25 mouse cellular contexts compared by ENCODE assay signal in the genomic region with DNA sequence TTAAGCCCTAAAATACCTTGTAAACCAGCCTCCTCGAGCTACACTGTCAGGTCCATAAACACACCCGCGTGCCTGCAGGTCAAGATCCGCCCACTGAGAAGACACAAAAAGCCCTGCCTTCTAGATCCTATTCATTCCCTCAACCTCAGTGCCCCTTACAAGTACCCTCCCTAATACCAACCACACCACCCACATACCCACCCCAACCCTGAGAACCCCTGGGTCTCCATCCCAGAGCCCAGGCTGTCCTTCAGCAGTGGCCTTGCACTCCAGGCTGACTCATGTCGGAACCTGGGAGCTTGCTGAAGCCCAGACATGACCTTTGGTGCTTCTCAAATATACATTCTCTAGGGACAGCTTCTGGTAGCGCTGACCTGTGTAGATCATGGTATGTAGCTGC. TPM values are rescaled to one million over a fixed set of nuclear protein-coding genes. Genes with fewer than 3 reads are reported as not detected.
DNase-seq lines count a peak whose midpoint lies in the region; ATAC-seq and TF ChIP-seq lines count a peak whose summit lies in the region.
"Had no signal": no experiment of that assay in that cellular context is flagged by ENCODE, and none has a peak within 500 bp of the region (broad histone marks: within the 10 kb centered on the region; RNA-seq: fewer than 3 reads in every experiment).

No protein-coding gene starts in this region.

- H3K27me3 ChIP-seq in liver, embryonic 12.5 days (replicated peaks) = no peaks in the 10 kb centered on the region
- H3K27me3 ChIP-seq in liver, postnatal 0 days (ENCODE audit: insufficient read depth, low read length) = no peaks in the 10 kb centered on the region
- H3K27me3 ChIP-seq in liver, embryonic 15.5 days = no peaks in the 10 kb centered on the region
- H3K27me3 ChIP-seq: intestine, embryonic 15.5 days; Patski had no signal

- no peak overlapping the region for H3K27ac ChIP-seq in liver, embryonic 12.5 days
- no peak overlapping the region for H3K27ac ChIP-seq in liver, postnatal 0 days (ENCODE audit: low read depth)
- no peak overlapping the region for H3K27ac ChIP-seq in liver, embryonic 15.5 days (replicated peaks)
- H3K27ac ChIP-seq: embryonic facial prominence, embryonic 10.5 days; gastrocnemius, adult 2 months; heart, embryonic 13.5 days; hindbrain, embryonic 12.5 days; intestine, embryonic 15.5 days had no signal

- peak; percentile 79 to 87 for DNase-seq in adrenal gland, adult (ENCODE audit: inconsistent age in 2 of 2, low spot score in 1 of 2)
- no peak for DNase-seq in adrenal gland, postnatal 4 days (ENCODE audit: low spot score in 2 of 2)
- DNase-seq in cerebellum, adult 9-11 months = peak; percentile 53
- no peak for DNase-seq in cerebellum, adult 18-20 months
- DNase-seq in liver, postnatal 0 days = no peak
- DNase-seq: B cell, adult 2 months; cerebellum, adult 11-12 months; cerebellum, postnatal 10 days; gastrocnemius, adult 2 months; gastrocnemius, postnatal 25 days; heart, postnatal 4 days had no signal

- no peak overlapping the region for H3K4me3 ChIP-seq in liver, embryonic 12.5 days
- H3K4me3 ChIP-seq in liver, postnatal 0 days (ENCODE audit: low read depth, low read length) = no peak overlapping the region
- no peak overlapping the region for H3K4me3 ChIP-seq in liver, embryonic 15.5 days (replicated peaks)
- H3K4me3 ChIP-seq: gastrocnemius, adult 2 months; heart, embryonic 13.5 days; hindbrain, embryonic 12.5 days had no signal

- 0 out of 2 replicates have a peak, but pooled peaks cover 9% of the 10 kb centered on the region for H3K36me3 ChIP-seq in liver, embryonic 12.5 days
- H3K36me3 ChIP-seq in liver, postnatal 0 days (replicated peaks; ENCODE audit: insufficient read depth, low read length) = 0 out of 2 replicates have a peak, but pooled peaks cover 3% of the 10 kb centered on the region
- no peaks in the 10 kb centered on the region for H3K36me3 ChIP-seq in liver, embryonic 15.5 days (replicated peaks)
- H3K36me3 ChIP-seq: hindbrain, embryonic 12.5 days; intestine, embryonic 15.5 days had no signal

- 0 out of 2 replicates have a peak overlapping the region, but pooled peaks have one; percentile 90 for H3K4me2 ChIP-seq in liver, embryonic 12.5 days
- no peak overlapping the region for H3K4me2 ChIP-seq in liver, postnatal 0 days (ENCODE audit: low read depth, low read length)
- peak overlapping the region; percentile 97; the same call in 1 of the 2 replicates for H3K4me2 ChIP-seq in liver, embryonic 15.5 days

- TF ChIP-seq CTCF in liver, postnatal 0 days (IDR thresholded peaks at IDR 0.05; ENCODE audit: low read depth) = no peak

- TF ChIP-seq EP300 in liver, postnatal 0 days (IDR thresholded peaks at IDR 0.05; ENCODE audit: low read depth) = no peak

- no peaks in the 10 kb centered on the region for H3K9me3 ChIP-seq in liver, embryonic 12.5 days (replicated peaks)
- no peaks in the 10 kb centered on the region for H3K9me3 ChIP-seq in liver, postnatal 0 days (ENCODE audit: low read length)
- H3K9me3 ChIP-seq in liver, embryonic 15.5 days (replicated peaks) = no peaks in the 10 kb centered on the region
- H3K9me3 ChIP-seq: embryonic facial prominence, embryonic 10.5 days; heart, embryonic 13.5 days; hindbrain, embryonic 12.5 days; intestine, embryonic 15.5 days had no signal

- 75% methylated on average over 6 of the region's 6 CpGs for WGBS in liver, embryonic 12.5 days (ENCODE audit: insufficient replicate concordance)
- WGBS in liver, postnatal 0 days (ENCODE audit: insufficient replicate concordance) = 70% methylated on average over 6 of the region's 6 CpGs
- WGBS in liver, embryonic 15.5 days (ENCODE audit: insufficient replicate concordance) = 71% methylated on average over 6 of the region's 6 CpGs

- peaks cover 64% of the 10 kb centered on the region for H3K4me1 ChIP-seq in liver, embryonic 12.5 days
- peaks cover 33% of the 10 kb centered on the region for H3K4me1 ChIP-seq in liver, postnatal 0 days (ENCODE audit: insufficient read depth)
- peaks cover 61% of the 10 kb centered on the region for H3K4me1 ChIP-seq in liver, embryonic 15.5 days (replicated peaks)

- no peak overlapping the region for H3K9ac ChIP-seq in liver, embryonic 12.5 days
- no peak overlapping the region for H3K9ac ChIP-seq in liver, postnatal 0 days (replicated peaks)
- H3K9ac ChIP-seq in liver, embryonic 15.5 days = no peak overlapping the region
- H3K9ac ChIP-seq: heart, embryonic 13.5 days; hindbrain, embryonic 12.5 days; intestine, embryonic 15.5 days had no signal

- ATAC-seq in liver, embryonic 12.5 days = no peak
- no peak for ATAC-seq in liver, postnatal 0 days
- ATAC-seq in liver, embryonic 15.5 days (ENCODE audit: insufficient read depth) = no peak
- ATAC-seq: activated CD4-positive, CD25-positive, alpha-beta regulatory T cell, adult 4 months; CD4-positive, CD25-positive, alpha-beta regulatory T cell, adult 4 months; forebrain, embryonic 14.5 days; intestine, embryonic 15.5 days; Patski had no signal

RNA-seq across cellular contexts. Expression of a gene that starts 2.1 kb away (rescaled TPM):
- total RNA-seq in adrenal gland, postnatal 4 days (2021) = 100 to 1,000 TPM; 608 to 629 TPM
- polyA plus RNA-seq in liver, embryonic 12.5 days (2016; fragmentation: Nextera tagmentation; extraction: Ambion mirVana) = 17.1 and 17.8 TPM in 2 replicates
- polyA plus RNA-seq in liver, postnatal 0 days (2015; fragmentation: Nextera tagmentation; extraction: Ambion mirVana) = 7.0 and 7.3 TPM in 2 replicates
- polyA plus RNA-seq in liver, embryonic 15.5 days (2015; fragmentation: Nextera tagmentation; extraction: Ambion mirVana) = 19.5 and 21.1 TPM in 2 replicates

RNA-seq across cellular contexts. Expression of a gene that starts 7.7 kb away (rescaled TPM):
- 1 to 10 TPM; 1.8 to 2.0 TPM for total RNA-seq in adrenal gland, postnatal 4 days (2021)
- polyA plus RNA-seq in liver, embryonic 12.5 days (2016; fragmentation: Nextera tagmentation; extraction: Ambion mirVana) = 0.51 and 0.62 TPM in 2 replicates
- 0.04 and 0.09 TPM in 2 replicates for polyA plus RNA-seq in liver, postnatal 0 days (2015; fragmentation: Nextera tagmentation; extraction: Ambion mirVana)
- 0.05 TPM in 2 replicates for polyA plus RNA-seq in liver, embryonic 15.5 days (2015; fragmentation: Nextera tagmentation; extraction: Ambion mirVana)
- total RNA-seq: granulocyte monocyte progenitor cell, adult 5-6 weeks; MEL had no signal
- polyA plus RNA-seq: activated CD4-positive, CD25-positive, alpha-beta regulatory T cell, adult 4 months; CD4-positive, CD25-positive, alpha-beta regulatory T cell, adult 4 months; embryonic facial prominence, embryonic 14.5 days; heart, embryonic 13.5 days; heart, postnatal 0 days; Patski had no signal

RNA-seq across cellular contexts. Expression of a gene that starts 22.7 kb away (rescaled TPM):
- 10 to 100 TPM; 26.0 to 31.3 TPM for total RNA-seq in adrenal gland, postnatal 4 days (2021)
- polyA plus RNA-seq in liver, embryonic 12.5 days (2016; fragmentation: Nextera tagmentation; extraction: Ambion mirVana) = 2.2 and 2.4 TPM in 2 replicates
- 4.6 and 4.9 TPM in 2 replicates for polyA plus RNA-seq in liver, postnatal 0 days (2015; fragmentation: Nextera tagmentation; extraction: Ambion mirVana)
- 3.4 and 4.1 TPM in 2 replicates for polyA plus RNA-seq in liver, embryonic 15.5 days (2015; fragmentation: Nextera tagmentation; extraction: Ambion mirVana)

RNA-seq across cellular contexts. Expression of a gene that starts 32.2 kb away (rescaled TPM):
- not detected for total RNA-seq in adrenal gland, postnatal 4 days (2021)
- not detected in 2 replicates for polyA plus RNA-seq in liver, embryonic 12.5 days (2016; fragmentation: Nextera tagmentation; extraction: Ambion mirVana)
- polyA plus RNA-seq in liver, postnatal 0 days (2015; fragmentation: Nextera tagmentation; extraction: Ambion mirVana) = not detected in 2 replicates
- polyA plus RNA-seq in liver, embryonic 15.5 days (2015; fragmentation: Nextera tagmentation; extraction: Ambion mirVana) = not detected in 2 replicates
- total RNA-seq: gastrocnemius, adult 2 months; gastrocnemius, postnatal 25 days; granulocyte monocyte progenitor cell, adult 5-6 weeks; heart, postnatal 4 days; MEL had no signal
- polyA plus RNA-seq: activated CD4-positive, CD25-positive, alpha-beta regulatory T cell, adult 4 months; CD4-positive, CD25-positive, alpha-beta regulatory T cell, adult 4 months; embryonic facial prominence, embryonic 10.5 days; embryonic facial prominence, embryonic 14.5 days; forebrain, embryonic 14.5 days; heart, embryonic 13.5 days; heart, postnatal 0 days; hindbrain, embryonic 12.5 days; intestine, embryonic 15.5 days; Patski had no signal

RNA-seq across cellular contexts. Expression of a gene that starts 47.1 kb away (rescaled TPM):
- under 1 TPM; 0.73 to 0.84 TPM for total RNA-seq in adrenal gland, postnatal 4 days (2021)
- 0.25 and 0.32 TPM in 2 replicates for polyA plus RNA-seq in liver, embryonic 12.5 days (2016; fragmentation: Nextera tagmentation; extraction: Ambion mirVana)
- 0.29 and 0.46 TPM in 2 replicates for polyA plus RNA-seq in liver, postnatal 0 days (2015; fragmentation: Nextera tagmentation; extraction: Ambion mirVana)
- 0.20 and 0.22 TPM in 2 replicates for polyA plus RNA-seq in liver, embryonic 15.5 days (2015; fragmentation: Nextera tagmentation; extraction: Ambion mirVana)
- total RNA-seq: granulocyte monocyte progenitor cell, adult 5-6 weeks; MEL had no signal
- polyA plus RNA-seq: activated CD4-positive, CD25-positive, alpha-beta regulatory T cell, adult 4 months; CD4-positive, CD25-positive, alpha-beta regulatory T cell, adult 4 months; embryonic facial prominence, embryonic 14.5 days; forebrain, embryonic 14.5 days; hindbrain, embryonic 12.5 days; intestine, embryonic 15.5 days had no signal

Comparison
In these comparisons a context has a peak if more than half of its experiments do, and no peak if none do; other contexts are left out.
1. DNase-seq: peak in adrenal gland, adult (2 of 2) and cerebellum, adult 9-11 months (single experiment); none in adrenal gland, postnatal 4 days (0 of 2), cerebellum, adult 18-20 months (0 of 2) and liver, postnatal 0 days (single experiment).